Mouse (Mus musculus) CH12.LX (cell line): ENCODE measurements around the gene Slco2b1.
"Not testable (repeated sequence)": the region's sequence is repeated elsewhere in the genome, so short reads cannot be mapped to it uniquely, and the experiment has no call there.

Source experiments
- BHLHE40 ChIP-seq: IDR thresholded peaks from 2 replicates; pipeline ENCODE4 v1.6.1; 2011; ENCODE audit warnings: mild to moderate bottlenecking, low read depth, low read length, improper control_type of control experiment
- CTCF ChIP-seq, 2 experiments: IDR thresholded peaks in 1 of 2; conservative IDR thresholded peaks in 1 of 2; 2 replicates each; pipeline ENCODE4 v1.5.1; 2011 to 2012; ENCODE audit warnings: low read depth in 2 of 2, low read length in 2 of 2, improper control_type of control experiment in 1 of 2, inconsistent platforms in 1 of 2, mild to moderate bottlenecking in 1 of 2, moderate library complexity in 1 of 2
- ELF1 ChIP-seq: IDR thresholded peaks from 2 replicates; pipeline ENCODE4 v1.6.1; 2014; ENCODE audit warnings: low read depth, mild to moderate bottlenecking, inconsistent platforms, low read length, improper control_type of control experiment
- EP300 ChIP-seq: IDR thresholded peaks from 2 replicates; pipeline ENCODE4 v1.6.1; 2011; ENCODE audit warnings: low read length, improper control_type of control experiment
- GABPA ChIP-seq: IDR thresholded peaks from 2 replicates; pipeline ENCODE4 v1.6.1; 2012; ENCODE audit warnings: low read depth, low read length, improper control_type of control experiment, inconsistent platforms; ENCODE audit not compliant: insufficient replicate concordance
- JUND ChIP-seq: conservative IDR thresholded peaks from 2 replicates; pipeline ENCODE4 v1.6.1; 2011; ENCODE audit warnings: low read depth, low read length, improper control_type of control experiment
- MEF2A ChIP-seq: IDR thresholded peaks from 2 replicates; pipeline ENCODE4 v1.6.1; 2014; ENCODE audit warnings: low read depth, mild to moderate bottlenecking, inconsistent platforms, low read length, improper control_type of control experiment, borderline replicate concordance
- MYC ChIP-seq: IDR thresholded peaks from 2 replicates; pipeline ENCODE4 v1.6.1; 2011; ENCODE audit warnings: low read depth, mild to moderate bottlenecking, improper control_type of control experiment, low read length
- TCF12 ChIP-seq: IDR thresholded peaks from 2 replicates; pipeline ENCODE4 v1.6.1; 2014; ENCODE audit warnings: low read depth, mild to moderate bottlenecking, inconsistent platforms, low read length, improper control_type of control experiment
- USF2 ChIP-seq: conservative IDR thresholded peaks from 2 replicates; pipeline ENCODE4 v1.6.1; 2011; ENCODE audit warnings: low read depth, low read length, improper control_type of control experiment

DNA sequence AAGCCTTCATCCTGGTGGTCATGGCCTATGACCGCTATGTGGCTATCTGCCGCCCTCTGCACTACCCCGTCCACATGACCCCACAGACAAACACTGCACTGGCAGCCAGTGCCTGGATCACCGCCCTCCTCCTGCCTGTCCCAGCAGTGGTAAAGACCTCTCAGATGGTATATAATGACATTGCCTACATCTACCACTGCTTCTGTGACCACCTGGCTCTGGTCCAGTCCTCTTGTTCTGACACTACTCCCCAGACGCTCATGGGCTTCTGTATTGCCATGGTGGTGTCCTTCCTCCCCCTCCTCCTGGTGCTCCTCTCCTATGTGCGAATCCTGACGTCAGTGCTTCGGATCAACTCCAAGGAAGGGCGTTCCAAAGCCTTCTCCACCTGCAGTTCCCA, 24.4 kb upstream of the Slco2b1 start:
- not testable (repeated sequence) for TF ChIP-seq CTCF (conservative IDR thresholded peaks at IDR 0.05 in 1 of 2, IDR thresholded peaks at IDR 0.05 in 1 of 2; ENCODE audit: low read depth in 2 of 2, low read length in 2 of 2); MEF2A; GABPA; EP300; MYC; BHLHE40; ELF1; USF2; JUND; TCF12
